Mouse (Mus musculus) yolk sac, embryonic 10.5 days (tissue): ENCODE measurements around the gene Pak6.

Experiments
- DNase-seq: peaks from one replicate; pipeline ENCODE4 v3.0.0-alpha.2; 2017; ENCODE audit warnings: low spot score

Pak6 gene

GRCm38 (mm10) chr2:118697311-118697877, 34.3 kb downstream of the Pak6 start:
- no peak for DNase-seq

GRCm38 (mm10) chr2:118697955-118698354, 34.9 kb downstream of the Pak6 start:
- DNase-seq = no peak

- peak; percentile 50 for DNase-seq
These were observed 37.3 kb downstream of the Pak6 start for GRCm38 (mm10) chr2:118700179-118701062.

GRCm38 (mm10) chr2:118701161-118701560, 38.1 kb downstream of the Pak6 start:
- no peak for DNase-seq

- DNase-seq = no peak
These were observed 39.1 kb downstream of the Pak6 start for GRCm38 (mm10) chr2:118701971-118702882.

GRCm38 (mm10) chr2:118702883-118703761, 40.0 kb downstream of the Pak6 start:
- DNase-seq = peak; percentile 36

- no peak for DNase-seq
These were observed 41.0 kb downstream of the Pak6 start, which contains the start of gene Ankrd63 for GRCm38 (mm10) chr2:118703913-118704730. Ankrd63 (minus strand) TSS chr2:118703963.

GRCm38 (mm10) chr2:118706436-118706835, 43.3 kb downstream of the Pak6 start:
- DNase-seq = no peak

GRCm38 (mm10) chr2:118708472-118708871, 45.4 kb downstream of the Pak6 start:
- no peak for DNase-seq

GRCm38 (mm10) chr2:118709655-118710221, 46.6 kb downstream of the Pak6 start:
- no peak for DNase-seq

- peak; percentile 65 for DNase-seq
These were observed 48.0 kb downstream of the Pak6 start for GRCm38 (mm10) chr2:118711038-118711494.

GRCm38 (mm10) chr2:118713631-118714030, 50.5 kb downstream of the Pak6 start:
- DNase-seq = no peak

GRCm38 (mm10) chr2:118714230-118714629, 51.1 kb downstream of the Pak6 start:
- DNase-seq = no peak

GRCm38 (mm10) chr2:118716677-118717076, 53.6 kb downstream of the Pak6 start:
- no peak for DNase-seq

- DNase-seq = no peak
These were observed 60.8 kb downstream of the Pak6 start for GRCm38 (mm10) chr2:118723693-118724486.

GRCm38 (mm10) chr2:118725511-118725910, 62.4 kb downstream of the Pak6 start:
- no peak for DNase-seq

GRCm38 (mm10) chr2:118726873-118727272, 63.8 kb downstream of the Pak6 start:
- no peak for DNase-seq

GRCm38 (mm10) chr2:118727911-118728310, 64.8 kb downstream of the Pak6 start:
- DNase-seq = no peak

- DNase-seq = peak; percentile 25
These were observed 65.2 kb downstream of the Pak6 start, which contains the start of gene Plcb2 for GRCm38 (mm10) chr2:118728337-118728736. Plcb2 (minus strand) TSS chr2:118728438.
